Mouse (Mus musculus): ENCODE results near the gene Tbc1d7. TPM values are rescaled to one million over a fixed set of nuclear protein-coding genes. Genes with fewer than 3 reads are reported as not detected.

Tbc1d7 gene
- polyA plus RNA-seq, 1 experiment from 2014 or later: 50.2 TPM

- no peaks in the 10 kb centered on the region for H3K9me3 ChIP-seq
- H3K27me3 ChIP-seq: no peaks in the 10 kb centered on the region
- no peak overlapping the region for H3K9ac ChIP-seq
- H3K4me2 ChIP-seq: no peak overlapping the region
- 30% methylated on average over 10 of the region's 10 CpGs for WGBS
- peaks cover 26% of the 10 kb centered on the region for H3K4me1 ChIP-seq
- H3K36me3 ChIP-seq: no peaks in the 10 kb centered on the region
- H3K4me3 ChIP-seq: no peak overlapping the region
- peak overlapping the region; percentile 88 for H3K27ac ChIP-seq
- ATAC-seq (ENCODE audit: borderline replicate concordance, extremely low read depth, low FRiP score, low TSS enrichment): peak; percentile 61; the same call in 1 of the 2 replicates
Measured at GRCm38 (mm10) chr13:43131741-43132191, 39.5 kb downstream of the Tbc1d7 start.

DNA sequence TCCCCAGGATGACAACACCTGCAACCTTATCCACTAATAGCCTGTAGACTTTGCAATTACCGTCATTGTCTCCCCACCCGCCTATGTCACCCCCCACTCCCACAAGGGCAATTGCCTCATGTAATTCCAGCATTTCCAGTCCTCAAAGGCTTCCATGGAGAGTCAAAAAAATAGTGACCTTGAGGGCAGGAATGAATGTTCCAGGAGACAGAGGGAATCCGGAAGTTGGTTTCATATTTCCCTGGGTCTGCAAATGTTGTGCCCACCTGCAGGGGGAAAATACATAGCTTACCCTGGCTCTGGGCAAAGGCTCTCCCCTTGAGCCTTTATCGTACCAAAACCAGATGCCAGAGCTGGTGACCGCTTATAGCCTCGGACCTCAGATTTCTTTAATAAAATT is 41.1 kb downstream of the Tbc1d7 start:
- Histone ChIP-seq H3K36me3 (no peaks in the 10 kb centered on the region), H3K4me1 (peaks cover 26% of the 10 kb centered on the region), H3K27me3 (no peaks in the 10 kb centered on the region), H3K4me2 (no peak overlapping the region), H3K9me3 (no peaks in the 10 kb centered on the region), H3K27ac (no peak overlapping the region), H3K9ac (no peak overlapping the region), H3K4me3 (no peak overlapping the region)
- no peak for ATAC-seq (ENCODE audit: borderline replicate concordance, extremely low read depth, low FRiP score, low TSS enrichment)
- 69% methylated on average over 6 of the region's 6 CpGs for WGBS

- no peak overlapping the region for H3K27ac ChIP-seq
- H3K4me2 ChIP-seq: no peak overlapping the region
- no peaks in the 10 kb centered on the region for H3K9me3 ChIP-seq
- H3K4me3 ChIP-seq: no peak overlapping the region
- H3K4me1 ChIP-seq: peaks cover 17% of the 10 kb centered on the region
- H3K27me3 ChIP-seq: no peaks in the 10 kb centered on the region
- no peak; the same call in 1 of the 2 replicates for ATAC-seq (ENCODE audit: borderline replicate concordance, extremely low read depth, low FRiP score, low TSS enrichment)
- 31% methylated on average over 4 of the region's 4 CpGs for WGBS
- H3K9ac ChIP-seq: no peak overlapping the region
- H3K36me3 ChIP-seq: no peaks in the 10 kb centered on the region
Measured at GRCm38 (mm10) chr13:43124683-43125074, 46.6 kb downstream of the Tbc1d7 start.

DNA sequence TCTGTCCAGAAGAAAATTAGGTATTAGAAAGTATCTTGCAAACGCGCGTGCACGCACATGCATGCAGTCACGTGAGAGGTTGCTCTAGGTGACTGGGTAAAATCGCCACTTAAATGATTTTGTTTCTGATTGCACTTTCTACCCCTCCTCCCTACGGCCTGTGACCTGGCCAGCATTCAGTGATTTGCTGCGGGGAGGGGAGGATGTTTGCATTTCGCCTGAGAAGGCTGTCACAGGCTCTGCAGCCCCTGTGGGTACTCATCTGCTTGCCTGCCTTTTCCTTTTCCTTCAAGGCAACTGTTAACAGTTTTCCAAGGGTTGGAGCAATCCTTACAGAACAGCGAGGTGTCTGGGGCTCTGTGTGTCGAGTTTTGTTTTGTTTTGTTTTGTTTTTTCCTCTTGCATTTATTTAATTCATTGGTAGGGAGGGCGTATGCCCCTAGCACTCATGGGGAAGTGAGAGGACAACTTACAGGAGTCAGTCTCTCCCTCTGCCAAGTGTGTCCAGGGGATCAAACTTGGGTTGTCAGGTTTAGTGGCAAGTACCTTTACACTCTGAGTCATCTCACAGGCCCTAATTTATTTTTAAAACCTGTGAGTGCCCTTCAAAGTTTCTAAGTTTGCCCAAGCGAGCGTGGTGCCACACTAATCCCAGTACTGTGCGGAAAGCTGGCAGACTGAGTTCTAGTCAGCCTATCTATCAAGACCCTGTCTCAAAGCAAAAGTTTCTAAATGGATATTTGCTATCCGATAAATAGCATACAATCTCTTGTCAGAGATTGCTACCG is 47.2 kb downstream of the Tbc1d7 start:
- 35% methylated on average over 17 of the region's 17 CpGs for WGBS
- Histone ChIP-seq H3K27ac (no peak overlapping the region; the same call in 1 of the 2 replicates), H3K36me3 (no peaks in the 10 kb centered on the region)

GRCm38 (mm10) chr13:43122306-43123070 is 48.8 kb downstream of the Tbc1d7 start:
- no peak for ATAC-seq (ENCODE audit: borderline replicate concordance, extremely low read depth, low FRiP score, low TSS enrichment)
- no peak overlapping the region for H3K4me2 ChIP-seq
- no peak overlapping the region for H3K27ac ChIP-seq
- H3K9ac ChIP-seq: no peak overlapping the region
- H3K36me3 ChIP-seq: no peaks in the 10 kb centered on the region
- 79% methylated on average over 16 of the region's 16 CpGs for WGBS
- peaks cover 17% of the 10 kb centered on the region for H3K4me1 ChIP-seq
- no peak overlapping the region for H3K4me3 ChIP-seq
- H3K27me3 ChIP-seq: no peaks in the 10 kb centered on the region
- no peaks in the 10 kb centered on the region for H3K9me3 ChIP-seq

More for the DNA sequence above, 47.2 kb downstream of the Tbc1d7 start:
- Histone ChIP-seq H3K4me1 (peaks cover 17% of the 10 kb centered on the region), H3K4me2 (peak overlapping the region; percentile 9; the same call in 1 of the 2 replicates), H3K9ac (no peak overlapping the region), H3K4me3 (no peak overlapping the region), H3K27me3 (no peaks in the 10 kb centered on the region), H3K9me3 (no peaks in the 10 kb centered on the region)
- no peak for ATAC-seq (ENCODE audit: borderline replicate concordance, extremely low read depth, low FRiP score, low TSS enrichment)

GRCm38 (mm10) chr13:43113141-43113540 is 58.2 kb downstream of the Tbc1d7 start:
- Histone ChIP-seq H3K4me1 (no peaks in the 10 kb centered on the region), H3K27me3 (no peaks in the 10 kb centered on the region), H3K4me3 (no peak overlapping the region), H3K36me3 (no peaks in the 10 kb centered on the region), H3K9me3 (no peaks in the 10 kb centered on the region), H3K9ac (no peak overlapping the region), H3K27ac (no peak overlapping the region), H3K4me2 (no peak overlapping the region)
- 87% methylated on average over 3 of the region's 3 CpGs for WGBS
- ATAC-seq (ENCODE audit: borderline replicate concordance, extremely low read depth, low FRiP score, low TSS enrichment): no peak

GRCm38 (mm10) chr13:43112707-43113106 is 58.6 kb downstream of the Tbc1d7 start:
- Histone ChIP-seq H3K27ac (no peak overlapping the region), H3K9me3 (no peaks in the 10 kb centered on the region), H3K4me3 (no peak overlapping the region), H3K27me3 (no peaks in the 10 kb centered on the region), H3K9ac (no peak overlapping the region), H3K4me1 (no peaks in the 10 kb centered on the region), H3K4me2 (no peak overlapping the region), H3K36me3 (no peaks in the 10 kb centered on the region)
- 69% methylated on average over 3 of the region's 3 CpGs for WGBS
- ATAC-seq (ENCODE audit: borderline replicate concordance, extremely low read depth, low FRiP score, low TSS enrichment): no peak

DNA sequence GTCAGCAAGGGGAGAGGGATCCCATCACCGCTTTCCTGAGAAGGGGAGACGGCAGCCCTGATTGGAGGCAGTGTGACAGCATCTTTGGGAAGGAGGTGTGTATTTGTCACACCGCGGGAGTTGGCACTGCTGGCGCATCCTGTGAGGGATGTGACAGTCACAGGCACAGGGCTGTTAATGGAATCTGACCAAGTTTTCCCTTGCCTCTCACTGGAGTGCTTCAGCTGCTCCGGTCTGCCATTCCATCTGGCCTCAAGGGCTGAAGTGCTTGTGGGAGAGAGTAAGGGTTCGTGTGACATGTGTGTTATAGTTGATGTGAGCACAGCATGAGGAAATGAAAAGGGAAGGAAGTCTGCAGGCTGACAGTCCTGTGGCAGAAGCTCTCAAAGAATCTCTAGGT is 59.0 kb downstream of the Tbc1d7 start:
- Histone ChIP-seq H3K4me3 (no peak overlapping the region), H3K27ac (no peak overlapping the region), H3K4me1 (no peaks in the 10 kb centered on the region), H3K36me3 (no peaks in the 10 kb centered on the region), H3K4me2 (no peak overlapping the region), H3K27me3 (no peaks in the 10 kb centered on the region), H3K9me3 (no peaks in the 10 kb centered on the region), H3K9ac (no peak overlapping the region)
- ATAC-seq (ENCODE audit: borderline replicate concordance, extremely low read depth, low FRiP score, low TSS enrichment): no peak
- 44% methylated on average over 7 of the region's 7 CpGs for WGBS

DNA sequence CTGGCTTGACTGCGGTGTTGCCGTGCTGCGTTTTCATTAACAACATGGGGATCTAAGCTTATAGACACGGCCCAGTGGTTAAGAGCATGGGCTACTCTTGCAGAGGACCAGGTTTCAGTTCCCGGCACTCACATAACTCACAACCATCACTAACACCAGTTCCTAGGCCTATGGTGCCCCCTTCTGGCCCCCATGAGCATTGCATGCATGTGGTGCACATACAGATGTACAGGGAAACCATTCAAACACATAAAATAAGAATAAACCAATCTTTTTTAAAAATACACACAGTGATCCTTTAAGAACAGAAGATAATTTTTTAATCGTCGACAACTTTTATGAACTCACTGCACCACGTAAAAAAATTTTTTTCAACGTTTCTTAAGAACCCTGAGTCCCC is 66.8 kb downstream of the Tbc1d7 start:
- Histone ChIP-seq H3K9ac (no peak overlapping the region), H3K4me3 (no peak overlapping the region), H3K27ac (no peak overlapping the region), H3K4me2 (no peak overlapping the region), H3K27me3 (no peaks in the 10 kb centered on the region), H3K36me3 (no peaks in the 10 kb centered on the region), H3K4me1 (no peaks in the 10 kb centered on the region), H3K9me3 (no peaks in the 10 kb centered on the region)
- no peak for ATAC-seq (ENCODE audit: borderline replicate concordance, extremely low read depth, low FRiP score, low TSS enrichment)
- WGBS: 93% methylated on average over 9 of the region's 9 CpGs

- no peaks in the 10 kb centered on the region for H3K27me3 ChIP-seq
- no peaks in the 10 kb centered on the region for H3K9me3 ChIP-seq
- no peak overlapping the region for H3K9ac ChIP-seq
- no peaks in the 10 kb centered on the region for H3K4me1 ChIP-seq
- no peak overlapping the region for H3K4me2 ChIP-seq
- no peak overlapping the region for H3K4me3 ChIP-seq
- WGBS: 60% methylated on average over 7 of the region's 7 CpGs
- ATAC-seq (ENCODE audit: borderline replicate concordance, extremely low read depth, low FRiP score, low TSS enrichment): no peak
- no peak overlapping the region for H3K27ac ChIP-seq
- no peaks in the 10 kb centered on the region for H3K36me3 ChIP-seq
Measured at GRCm38 (mm10) chr13:43102943-43103342, 68.4 kb downstream of the Tbc1d7 start.
